ENCODE assay signal across 24 mouse cellular contexts in the genomic region with DNA sequence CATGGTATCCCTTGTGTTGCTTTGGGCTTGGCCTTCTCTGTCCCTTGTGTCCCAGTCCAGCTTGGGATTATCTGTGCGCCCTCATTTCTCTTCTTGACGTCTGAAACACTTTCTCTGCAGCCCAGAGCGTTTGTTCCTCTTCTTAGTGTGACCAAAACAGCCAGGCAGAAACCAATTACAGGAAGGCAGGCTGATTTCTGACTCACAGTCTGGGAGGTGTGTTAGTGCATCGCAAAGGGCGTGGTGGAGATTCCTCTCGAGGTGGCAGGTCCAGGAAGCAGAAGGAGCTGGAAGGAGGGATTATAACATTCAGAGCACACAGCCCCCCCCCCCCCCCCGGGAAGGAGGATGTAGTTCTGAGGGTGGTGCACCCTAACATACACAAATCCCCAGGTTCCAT.
DNase-seq lines count a peak whose midpoint lies in the region; ATAC-seq and TF ChIP-seq lines count a peak whose summit lies in the region.
"Had no signal": no experiment of that assay in that cellular context is flagged by ENCODE, and none has a peak within 500 bp of the region (broad histone marks: within the 10 kb centered on the region; RNA-seq: fewer than 3 reads in every experiment).

No protein-coding gene starts in this region.

- no peak for TF ChIP-seq CTCF in intestine, postnatal 0 days (IDR thresholded peaks at IDR 0.05; ENCODE audit: low read depth)

- no peaks in the 10 kb centered on the region for H3K36me3 ChIP-seq in intestine, postnatal 0 days (ENCODE audit: control insufficient read depth, insufficient read depth)
- H3K36me3 ChIP-seq: embryonic facial prominence, embryonic 13.5 days; heart, embryonic 12.5 days; hindbrain, embryonic 15.5 days; limb, embryonic 12.5 days; liver, embryonic 13.5 days; midbrain, embryonic 13.5 days; neural tube, embryonic 15.5 days had no signal

- no peak overlapping the region for H3K27ac ChIP-seq in intestine, postnatal 0 days (ENCODE audit: low read depth, low read length)
- H3K27ac ChIP-seq: embryonic facial prominence, embryonic 13.5 days; hindbrain, embryonic 15.5 days; limb, embryonic 12.5 days; liver, embryonic 13.5 days; midbrain, embryonic 13.5 days; neural tube, embryonic 15.5 days had no signal

- peak; percentile 80 for DNase-seq in heart, adult 11 months
- no peak for DNase-seq in heart, postnatal 25 days (ENCODE audit: low spot score)
- DNase-seq in MEL-GATA-1-ER (ENCODE audit: extremely low read depth, low read depth): peak; percentile 34
- DNase-seq in spleen, postnatal 10 days (ENCODE audit: low spot score in 2 of 2): no peak
- no peak for DNase-seq in adrenal gland, postnatal 4 days (ENCODE audit: low spot score in 2 of 2)
- DNase-seq: adrenal gland, postnatal 14 days; cerebellum, adult 18-20 months; heart, postnatal 14 days; kidney, adult 11 months; liver, embryonic 13.5 days; lung, embryonic 14.5 days; right cerebral cortex, postnatal 4 days; thymus, adult 2 months had no signal

- H3K9me3 ChIP-seq in intestine, postnatal 0 days (ENCODE audit: control insufficient read depth): no peaks in the 10 kb centered on the region
- H3K9me3 ChIP-seq: embryonic facial prominence, embryonic 13.5 days; heart, embryonic 12.5 days; hindbrain, embryonic 15.5 days; limb, embryonic 12.5 days; liver, embryonic 13.5 days; midbrain, embryonic 13.5 days; neural tube, embryonic 15.5 days had no signal

- no peaks in the 10 kb centered on the region for H3K27me3 ChIP-seq in intestine, postnatal 0 days (replicated peaks; ENCODE audit: control insufficient read depth, insufficient read depth, low read length)
- H3K27me3 ChIP-seq: embryonic facial prominence, embryonic 13.5 days; heart, embryonic 12.5 days; hindbrain, embryonic 15.5 days; limb, embryonic 12.5 days; liver, embryonic 13.5 days; midbrain, embryonic 13.5 days; neural tube, embryonic 15.5 days had no signal

- H3K4me1 ChIP-seq in intestine, postnatal 0 days (replicated peaks; ENCODE audit: control insufficient read depth, insufficient read depth, low read length): no peaks in the 10 kb centered on the region
- H3K4me1 ChIP-seq: heart, embryonic 12.5 days had no signal

- H3K4me3 ChIP-seq in intestine, postnatal 0 days (ENCODE audit: low read depth, low read length): no peak overlapping the region
- H3K4me3 ChIP-seq: embryonic facial prominence, embryonic 13.5 days; heart, embryonic 12.5 days; hindbrain, embryonic 15.5 days; limb, embryonic 12.5 days; liver, embryonic 13.5 days; midbrain, embryonic 13.5 days; neural tube, embryonic 15.5 days had no signal

- no peak overlapping the region for H3K4me2 ChIP-seq in intestine, postnatal 0 days (replicated peaks; ENCODE audit: low read depth)
- H3K4me2 ChIP-seq: embryonic facial prominence, embryonic 13.5 days; heart, embryonic 12.5 days; hindbrain, embryonic 15.5 days; limb, embryonic 12.5 days; liver, embryonic 13.5 days; lung, embryonic 14.5 days; midbrain, embryonic 13.5 days; neural tube, embryonic 15.5 days had no signal

- no peak overlapping the region for H3K9ac ChIP-seq in intestine, postnatal 0 days (ENCODE audit: low read depth, low read length)
- H3K9ac ChIP-seq: embryonic facial prominence, embryonic 13.5 days; heart, embryonic 12.5 days; hindbrain, embryonic 15.5 days; limb, embryonic 12.5 days; liver, embryonic 13.5 days; lung, embryonic 14.5 days; midbrain, embryonic 13.5 days; neural tube, embryonic 15.5 days had no signal

- 27% methylated on average over 7 of the region's 7 CpGs for WGBS in intestine, postnatal 0 days

- ATAC-seq in intestine, postnatal 0 days: 0 out of 2 replicates have a peak, but pooled peaks have one; percentile 48
- ATAC-seq in neutrophil, adult 5-6 weeks (ENCODE audit: extremely low read depth, insufficient number of reproducible peaks, low FRiP score, poor library complexity, severe bottlenecking): peak; percentile 62
- no peak for ATAC-seq in CD4-positive, CD25-positive, alpha-beta regulatory T cell, adult 4 months
- ATAC-seq: activated CD4-positive, CD25-positive, alpha-beta regulatory T cell, adult 4 months; forebrain, embryonic 16.5 days; midbrain, embryonic 13.5 days had no signal

- intact Hi-C loops in heart, postnatal 25 days (cut with DNase I): no loop called here

Comparison
In these comparisons a context has a peak if more than half of its experiments do, and no peak if none do; other contexts are left out.
1. DNase-seq: peak in heart, adult 11 months (single experiment) and MEL-GATA-1-ER (single experiment); none in heart, postnatal 25 days (single experiment), spleen, postnatal 10 days (0 of 2) and adrenal gland, postnatal 4 days (0 of 2).